Mouse (Mus musculus) small intestine, adult 2 months (tissue): ENCODE data around the gene Prap1.

Experiments used
- CTCF ChIP-seq: fragments of 200-500 bp; IDR thresholded peaks from 2 replicates; pipeline ENCODE4 v1.5.1; 2012; ENCODE audit warnings: low read depth, mild to moderate bottlenecking, control low read depth, inconsistent platforms, low read length, moderate library complexity, mixed read lengths; ENCODE audit not compliant: insufficient replicate concordance, insufficient read length; ENCODE audit errors: extremely low read depth
- POLR2A ChIP-seq: fragments of 200-500 bp; IDR thresholded peaks from 2 replicates; pipeline ENCODE4 v1.6.1; 2012; ENCODE audit warnings: low read depth, mild to moderate bottlenecking, control low read depth, inconsistent platforms, low read length, moderate library complexity

GRCm38 (mm10) chr7:140144550-140144949 lies 51.4 kb downstream of the Prap1 start:
- TF ChIP-seq POLR2A (no peak), CTCF (no peak)
